Mouse (Mus musculus): ENCODE data around the gene Cd247. TPM values are rescaled to one million over a fixed set of nuclear protein-coding genes. Genes with fewer than 3 reads are reported as not detected.

The Cd247 gene
- polyA plus RNA-seq, 1 experiment = 0.05 TPM

DNA sequence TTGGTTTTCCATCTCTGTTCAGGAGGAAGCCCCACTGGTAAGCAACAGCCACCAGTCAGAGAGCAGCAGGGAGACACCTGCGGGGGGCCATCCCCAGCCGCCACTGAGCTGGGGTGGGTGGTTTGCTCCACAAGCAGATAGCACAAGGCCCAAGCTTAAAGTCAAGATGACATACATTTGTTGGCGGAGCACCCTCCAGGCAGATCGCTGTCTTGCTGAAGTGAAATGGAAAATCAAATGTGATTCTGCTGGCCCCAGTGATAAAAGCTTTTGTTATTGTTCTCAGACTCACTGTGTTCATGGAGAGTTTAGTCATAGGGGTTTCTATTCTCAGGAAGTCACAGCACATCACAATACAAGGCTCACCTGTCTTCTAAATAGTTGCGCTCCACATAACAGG is 14.6 kb downstream of the Cd247 start:
- H3K4me3 ChIP-seq (ENCODE audit: insufficient read depth, poor library complexity, severe bottlenecking) = no peak overlapping the region
- no peaks in the 10 kb centered on the region for H3K79me2 ChIP-seq (ENCODE audit: control insufficient read depth, insufficient read depth)
- no peaks in the 10 kb centered on the region for H3K36me3 ChIP-seq (ENCODE audit: control insufficient read depth, insufficient read depth)
- no peaks in the 10 kb centered on the region for H3K27me3 ChIP-seq (ENCODE audit: control insufficient read depth, insufficient read depth, insufficient read length)
- H3K79me3 ChIP-seq (ENCODE audit: low read depth) = no peaks in the 10 kb centered on the region
- no peak overlapping the region for H3ac ChIP-seq (ENCODE audit: control insufficient read depth, insufficient read length, low read depth)
- TF ChIP-seq CEBPB (IDR thresholded peaks at IDR 0.05; ENCODE audit: low read depth) = no peak
- no peak for TF ChIP-seq MYOG (IDR thresholded peaks at IDR 0.05; ENCODE audit: control insufficient read depth, extremely low read depth, insufficient read length)
- no peak for TF ChIP-seq MAX (IDR thresholded peaks at IDR 0.05)
- TF ChIP-seq USF1 (IDR thresholded peaks at IDR 0.05; ENCODE audit: low read depth) = no peak
- no peak for TF ChIP-seq FOSL1 (IDR thresholded peaks at IDR 0.05; ENCODE audit: insufficient read depth, low read length, poor library complexity, severe bottlenecking)
- TF ChIP-seq MYOD1 (IDR thresholded peaks at IDR 0.05; ENCODE audit: control insufficient read depth, insufficient read length, low read depth) = no peak
- TF ChIP-seq CTCF (IDR thresholded peaks at IDR 0.05; ENCODE audit: control insufficient read depth, insufficient read depth, insufficient read length) = no peak

GRCm38 (mm10) chr1:165804133-165804532 is 15.7 kb downstream of the Cd247 start:
- H3K79me3 ChIP-seq (ENCODE audit: low read depth) = no peaks in the 10 kb centered on the region
- TF ChIP-seq MAX (IDR thresholded peaks at IDR 0.05) = no peak
- no peak overlapping the region for H3ac ChIP-seq (ENCODE audit: control insufficient read depth, insufficient read length, low read depth)

GRCm38 (mm10) chr1:165810633-165811032 is 22.2 kb downstream of the Cd247 start:
- no peaks in the 10 kb centered on the region for H3K79me3 ChIP-seq (ENCODE audit: low read depth)
- no peak overlapping the region for H3ac ChIP-seq (ENCODE audit: control insufficient read depth, insufficient read length, low read depth)
- H3K27me3 ChIP-seq (ENCODE audit: control insufficient read depth, insufficient read depth, insufficient read length) = no peaks in the 10 kb centered on the region
- no peaks in the 10 kb centered on the region for H3K79me2 ChIP-seq (ENCODE audit: control insufficient read depth, insufficient read depth)
- no peaks in the 10 kb centered on the region for H3K36me3 ChIP-seq (ENCODE audit: control insufficient read depth, insufficient read depth)
- no peak overlapping the region for H3K4me3 ChIP-seq (ENCODE audit: insufficient read depth, poor library complexity, severe bottlenecking)
- TF ChIP-seq MYOD1 (IDR thresholded peaks at IDR 0.05; ENCODE audit: control insufficient read depth, insufficient read length, low read depth) (no peak), CTCF (IDR thresholded peaks at IDR 0.05; ENCODE audit: control insufficient read depth, insufficient read depth, insufficient read length) (no peak), MYOG (IDR thresholded peaks at IDR 0.05; ENCODE audit: control insufficient read depth, extremely low read depth, insufficient read length) (no peak), CEBPB (IDR thresholded peaks at IDR 0.05; ENCODE audit: low read depth) (no peak), USF1 (IDR thresholded peaks at IDR 0.05; ENCODE audit: low read depth) (no peak), MAX (IDR thresholded peaks at IDR 0.05) (no peak), FOSL1 (IDR thresholded peaks at IDR 0.05; ENCODE audit: insufficient read depth, low read length, poor library complexity, severe bottlenecking) (no peak)

More at GRCm38 (mm10) chr1:165804133-165804532, 15.7 kb downstream of the Cd247 start:
- Histone ChIP-seq H3K79me2 (ENCODE audit: control insufficient read depth, insufficient read depth) (no peaks in the 10 kb centered on the region), H3K27me3 (ENCODE audit: control insufficient read depth, insufficient read depth, insufficient read length) (no peaks in the 10 kb centered on the region), H3K36me3 (ENCODE audit: control insufficient read depth, insufficient read depth) (no peaks in the 10 kb centered on the region), H3K4me3 (ENCODE audit: insufficient read depth, poor library complexity, severe bottlenecking) (no peak overlapping the region)

- Histone ChIP-seq H3K27me3 (ENCODE audit: control insufficient read depth, insufficient read depth, insufficient read length) (no peaks in the 10 kb centered on the region), H3K36me3 (ENCODE audit: control insufficient read depth, insufficient read depth) (no peaks in the 10 kb centered on the region)
- TF ChIP-seq FOSL1 (IDR thresholded peaks at IDR 0.05; ENCODE audit: insufficient read depth, low read length, poor library complexity, severe bottlenecking) = no peak
- TF ChIP-seq CEBPB (IDR thresholded peaks at IDR 0.05; ENCODE audit: low read depth) = no peak
- no peak for TF ChIP-seq MAX (IDR thresholded peaks at IDR 0.05)
- TF ChIP-seq MYOG (IDR thresholded peaks at IDR 0.05; ENCODE audit: control insufficient read depth, extremely low read depth, insufficient read length) = no peak
These were observed 22.7 kb downstream of the Cd247 start for GRCm38 (mm10) chr1:165811170-165811569.

DNA sequence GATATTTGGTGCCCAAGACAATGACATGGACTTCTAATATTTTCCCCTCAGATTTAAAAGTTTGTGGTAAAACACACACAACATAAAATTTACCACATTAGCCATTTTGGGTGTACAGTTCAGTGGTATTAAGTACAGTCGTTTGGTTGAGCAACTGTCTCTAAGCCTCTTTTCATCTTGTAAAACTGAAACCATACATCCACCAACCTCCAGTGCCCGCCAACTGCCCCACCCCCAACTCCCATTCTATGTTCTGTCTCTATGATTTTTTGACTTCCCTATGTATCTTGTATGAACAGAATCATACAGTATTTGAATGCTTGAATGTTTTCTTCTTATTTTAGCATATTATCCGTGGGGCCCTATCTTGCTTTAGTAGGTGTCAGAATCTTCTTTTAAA is 24.3 kb downstream of the Cd247 start:
- TF ChIP-seq CTCF (IDR thresholded peaks at IDR 0.05; ENCODE audit: control insufficient read depth, insufficient read depth, insufficient read length) = no peak
- TF ChIP-seq FOSL1 (IDR thresholded peaks at IDR 0.05; ENCODE audit: insufficient read depth, low read length, poor library complexity, severe bottlenecking) = no peak
- no peak for TF ChIP-seq MYOD1 (IDR thresholded peaks at IDR 0.05; ENCODE audit: control insufficient read depth, insufficient read length, low read depth)
- TF ChIP-seq MYOG (IDR thresholded peaks at IDR 0.05; ENCODE audit: control insufficient read depth, extremely low read depth, insufficient read length) = no peak
- Histone ChIP-seq H3K79me3 (ENCODE audit: low read depth) (no peaks in the 10 kb centered on the region), H3ac (ENCODE audit: control insufficient read depth, insufficient read length, low read depth) (no peak overlapping the region), H3K27me3 (ENCODE audit: control insufficient read depth, insufficient read depth, insufficient read length) (no peaks in the 10 kb centered on the region), H3K79me2 (ENCODE audit: control insufficient read depth, insufficient read depth) (no peaks in the 10 kb centered on the region), H3K4me3 (ENCODE audit: insufficient read depth, poor library complexity, severe bottlenecking) (no peak overlapping the region), H3K36me3 (ENCODE audit: control insufficient read depth, insufficient read depth) (no peaks in the 10 kb centered on the region)

More at GRCm38 (mm10) chr1:165811170-165811569, 22.7 kb downstream of the Cd247 start:
- Histone ChIP-seq H3K79me3 (ENCODE audit: low read depth) (no peaks in the 10 kb centered on the region), H3K4me3 (ENCODE audit: insufficient read depth, poor library complexity, severe bottlenecking) (no peak overlapping the region), H3K79me2 (ENCODE audit: control insufficient read depth, insufficient read depth) (no peaks in the 10 kb centered on the region), H3ac (ENCODE audit: control insufficient read depth, insufficient read length, low read depth) (no peak overlapping the region)

GRCm38 (mm10) chr1:165814116-165814515 is 25.6 kb downstream of the Cd247 start:
- no peaks in the 10 kb centered on the region for H3K79me2 ChIP-seq (ENCODE audit: control insufficient read depth, insufficient read depth)
- H3ac ChIP-seq (ENCODE audit: control insufficient read depth, insufficient read length, low read depth) = no peak overlapping the region
- H3K27me3 ChIP-seq (ENCODE audit: control insufficient read depth, insufficient read depth, insufficient read length) = no peaks in the 10 kb centered on the region
- no peak for TF ChIP-seq FOSL1 (IDR thresholded peaks at IDR 0.05; ENCODE audit: insufficient read depth, low read length, poor library complexity, severe bottlenecking)
- no peak for TF ChIP-seq MAX (IDR thresholded peaks at IDR 0.05)
- TF ChIP-seq CTCF (IDR thresholded peaks at IDR 0.05; ENCODE audit: control insufficient read depth, insufficient read depth, insufficient read length) = no peak
- no peak for TF ChIP-seq USF1 (IDR thresholded peaks at IDR 0.05; ENCODE audit: low read depth)
- TF ChIP-seq MYOG (IDR thresholded peaks at IDR 0.05; ENCODE audit: control insufficient read depth, extremely low read depth, insufficient read length) = no peak
- no peak for TF ChIP-seq CEBPB (IDR thresholded peaks at IDR 0.05; ENCODE audit: low read depth)
- TF ChIP-seq MYOD1 (IDR thresholded peaks at IDR 0.05; ENCODE audit: control insufficient read depth, insufficient read length, low read depth) = no peak
- no peaks in the 10 kb centered on the region for H3K79me3 ChIP-seq (ENCODE audit: low read depth)
- no peak overlapping the region for H3K4me3 ChIP-seq (ENCODE audit: insufficient read depth, poor library complexity, severe bottlenecking)
- no peaks in the 10 kb centered on the region for H3K36me3 ChIP-seq (ENCODE audit: control insufficient read depth, insufficient read depth)
